Mouse (Mus musculus) small intestine, adult 2 months (tissue): ENCODE measurements around the gene Thsd7a.

Source experiments
- CTCF ChIP-seq: fragments of 200-500 bp; IDR thresholded peaks from 2 replicates; pipeline ENCODE4 v1.5.1; 2012; ENCODE audit warnings: low read depth, mild to moderate bottlenecking, control low read depth, inconsistent platforms, low read length, moderate library complexity, mixed read lengths; ENCODE audit not compliant: insufficient replicate concordance, insufficient read length; ENCODE audit errors: extremely low read depth
- POLR2A ChIP-seq: fragments of 200-500 bp; IDR thresholded peaks from 2 replicates; pipeline ENCODE4 v1.6.1; 2012; ENCODE audit warnings: low read depth, mild to moderate bottlenecking, control low read depth, inconsistent platforms, low read length, moderate library complexity

DNA sequence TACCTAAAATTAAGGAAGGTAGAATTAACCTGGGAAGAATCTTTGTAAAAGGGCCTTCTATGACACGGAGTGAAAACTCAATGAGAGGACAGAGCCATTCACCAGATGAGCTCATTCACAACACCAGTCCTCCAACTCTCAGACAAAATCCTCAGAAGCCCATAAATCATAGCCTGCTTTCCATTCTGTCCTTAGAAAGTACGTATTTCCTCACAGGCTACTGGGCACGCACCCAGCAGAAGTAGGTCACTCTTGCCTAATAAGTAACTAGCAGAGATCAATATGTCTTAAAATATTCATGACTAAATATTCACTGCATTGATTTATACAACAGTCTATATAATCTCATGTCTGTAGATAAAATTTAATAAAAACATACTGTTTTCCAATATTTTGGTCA lies 300.4 kb downstream of the Thsd7a start:
- TF ChIP-seq POLR2A: no peak
- TF ChIP-seq CTCF: no peak
